Mouse (Mus musculus): Measurements from ENCODE around the gene Nubp1.

DNA sequence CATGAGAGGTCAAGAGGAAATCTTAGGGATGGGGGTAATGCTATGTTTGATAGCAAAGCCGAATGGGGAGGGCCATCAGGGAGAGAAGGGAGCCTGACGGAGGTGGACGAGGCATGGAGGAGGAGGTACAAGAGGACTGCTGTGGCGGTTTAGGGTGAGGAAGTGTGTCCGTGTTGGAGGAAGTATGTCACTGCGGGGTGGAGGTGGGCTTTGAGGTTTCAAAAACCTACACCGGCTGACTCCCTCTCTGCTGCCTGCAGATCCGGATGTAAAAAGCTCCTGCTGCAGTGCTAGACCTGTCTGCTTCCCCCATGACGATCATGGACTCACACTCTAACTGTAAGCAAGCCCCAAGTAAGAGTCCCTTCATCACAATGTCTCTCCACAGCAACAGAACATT lies 19.2 kb upstream of the Nubp1 start:
- TF ChIP-seq CTCF (IDR thresholded peaks at IDR 0.05; ENCODE audit: low read depth, low read length) (no peak), POLR2A (IDR thresholded peaks at IDR 0.05; ENCODE audit: extremely low read depth, insufficient read depth, low read length) (no peak)

All from liver, adult 2 months (tissue).